Mouse (Mus musculus) heart, embryonic 14.5 days (tissue): Measurements from ENCODE around the gene 6030458C11Rik. TPM values are rescaled to one million over a fixed set of nuclear protein-coding genes. Genes with fewer than 3 reads are reported as not detected.
A peak's percentile ranks its signal among the peaks of the same experiment; 100 is the strongest.

Source experiments
- ATAC-seq: fragments of 200-750 bp; cut with Nextera tagmentation; 2 replicates; pipeline ENCODE4 v1.8.0; 2017; ENCODE audit warnings: low read depth, moderate TSS enrichment; ENCODE audit not compliant: insufficient number of reproducible peaks, insufficient read depth, low FRiP score
- H3K27ac ChIP-seq, 2 experiments: fragments of 200-500 bp in 1 of 2; fragments of 300-500 bp in 1 of 2; sonication (generic) in 1 of 2; replicated peaks in 1 of 2; 2 replicates each; pipeline ENCODE4 v1.5.1; 2012 to 2014; ENCODE audit warnings: low read depth in 2 of 2, low read length in 2 of 2, control low read depth in 1 of 2, mild to moderate bottlenecking in 1 of 2, mixed read lengths in 1 of 2; ENCODE audit not compliant: control insufficient read depth in 1 of 2, insufficient read depth in 1 of 2
- H3K27me3 ChIP-seq: fragments of 300-500 bp; sonication (generic); 2 replicates; pipeline ENCODE4 v1.6.1; 2014; ENCODE audit warnings: mild to moderate bottlenecking, low read length, control low read depth; ENCODE audit not compliant: control insufficient read depth, insufficient read depth
- H3K36me3 ChIP-seq: fragments of 300-500 bp; sonication (generic); 2 replicates; pipeline ENCODE4 v1.6.1; 2014; ENCODE audit warnings: mild to moderate bottlenecking, control low read depth, low read length, mixed read lengths; ENCODE audit not compliant: control insufficient read depth, insufficient read depth
- H3K4me1 ChIP-seq, 2 experiments: fragments of 200-500 bp in 1 of 2; fragments of 300-500 bp in 1 of 2; sonication (generic) in 1 of 2; 2 replicates each; pipeline ENCODE4 v1.6.1; 2012 to 2014; ENCODE audit warnings: low read length in 2 of 2, control low read depth in 1 of 2, mixed read lengths in 1 of 2; ENCODE audit not compliant: control insufficient read depth in 2 of 2, insufficient read depth in 2 of 2
- H3K4me2 ChIP-seq: fragments of 300-500 bp; sonication (generic); 2 replicates; pipeline ENCODE4 v1.6.1; 2014; ENCODE audit warnings: mild to moderate bottlenecking, low read length
- H3K4me3 ChIP-seq, 2 experiments: fragments of 200-500 bp in 1 of 2; fragments of 300-500 bp in 1 of 2; sonication (generic) in 1 of 2; 2 replicates each; pipeline ENCODE4 v1.5.1; 2012 to 2014; ENCODE audit warnings: low read length in 2 of 2, mild to moderate bottlenecking in 2 of 2, control low read depth in 1 of 2, low read depth in 1 of 2, moderate library complexity in 1 of 2; ENCODE audit not compliant: control insufficient read depth in 1 of 2, insufficient read depth in 1 of 2
- H3K9ac ChIP-seq: fragments of 300-500 bp; sonication (generic); 2 replicates; pipeline ENCODE4 v1.6.1; 2014; ENCODE audit warnings: mild to moderate bottlenecking, low read length
- H3K9me3 ChIP-seq: fragments of 300-500 bp; sonication (generic); 2 replicates; pipeline ENCODE4 v1.6.1; 2016; ENCODE audit warnings: low read length, control low read depth; ENCODE audit not compliant: control insufficient read depth
- WGBS: fragments of 180-500 bp; shearing (Covaris S2); extraction: QIAGEN DNeasy Blood & Tissue Kit; methylation state at CpG from one replicate; pipeline ENCODE4 v1.1.7; 2014; 5-methylcytosine and 5-hydroxymethylcytosine counted together
- polyA plus RNA-seq: library from polyadenylated mRNA; unstranded; fragments of >200 nt; fragmentation: Nextera tagmentation; extraction: Ambion mirVana; gene quantifications from 2 replicates; pipeline ENCODE4 v1.2.1, GENCODE M21; 2014

The 6030458C11Rik gene
- polyA plus RNA-seq, 1 experiment from 2014 or later: 25.0 TPM

DNA sequence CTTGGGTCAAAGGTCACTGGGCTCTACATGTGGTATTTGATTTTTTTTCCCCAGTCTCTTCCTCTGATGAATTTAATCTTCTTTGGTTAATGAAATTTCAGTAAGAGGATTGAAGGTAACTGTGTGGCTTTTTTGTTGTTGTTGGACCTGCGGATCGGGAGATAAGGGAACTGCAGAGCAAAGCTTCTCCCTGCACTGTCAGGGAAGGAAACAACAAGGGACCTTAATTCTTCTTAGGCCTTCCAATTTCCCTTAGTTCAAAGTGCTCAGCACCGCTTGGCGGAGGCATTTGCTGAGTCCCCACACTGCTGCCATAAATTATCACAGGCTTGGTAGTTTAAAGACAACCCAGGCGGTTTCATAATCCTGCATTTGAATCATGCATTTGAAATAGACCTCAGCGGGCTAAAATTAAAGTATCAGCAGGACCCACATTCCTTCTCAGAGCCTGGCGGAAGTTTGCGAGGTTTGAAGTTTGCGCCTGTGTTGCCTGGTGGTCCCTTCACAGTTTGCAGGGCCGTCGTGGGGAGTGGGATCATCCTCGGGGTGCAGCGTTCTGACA lies 28.5 kb downstream of the 6030458C11Rik start:
- no peak overlapping the region for H3K4me3 ChIP-seq
- no peak overlapping the region for H3K4me2 ChIP-seq
- no peaks in the 10 kb centered on the region for H3K9me3 ChIP-seq
- peaks cover 2 to 5% of the 10 kb centered on the region in 2 experiments; a peak in 2 of 4 replicates for H3K4me1 ChIP-seq
- no peak overlapping the region for H3K9ac ChIP-seq
- no peaks in the 10 kb centered on the region for H3K36me3 ChIP-seq
- H3K27ac ChIP-seq: no peak overlapping the region
- WGBS: 38% methylated on average over 13 of the region's 13 CpGs
- no peak for ATAC-seq
- H3K27me3 ChIP-seq: no peaks in the 10 kb centered on the region

DNA sequence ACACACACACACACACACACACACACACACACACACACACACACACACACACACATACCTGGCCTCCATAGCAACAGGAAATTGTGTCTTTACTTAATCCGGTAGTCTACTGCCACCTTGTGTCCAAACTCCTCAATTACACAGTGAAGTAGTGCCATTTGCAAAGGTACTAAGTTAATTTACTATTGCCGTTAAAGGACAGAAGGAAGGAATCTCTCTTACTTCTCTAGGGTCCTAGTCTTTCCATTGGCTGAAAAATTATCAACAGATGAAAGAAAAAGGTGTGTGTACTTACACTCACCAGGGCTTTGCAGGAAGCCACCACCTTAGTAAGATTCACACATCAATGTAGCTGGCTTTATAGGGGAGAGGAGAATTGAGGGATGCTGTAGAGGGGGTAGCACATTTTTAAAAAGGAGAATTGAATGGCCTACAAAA lies 29.0 kb downstream of the 6030458C11Rik start:
- Histone ChIP-seq H3K9me3 (no peaks in the 10 kb centered on the region; the same call in 1 of the 2 replicates), H3K4me1 (peaks cover 2 to 5% of the 10 kb centered on the region in 2 experiments; a peak in 2 of 4 replicates), H3K9ac (no peak overlapping the region), H3K27ac (no peak overlapping the region), H3K4me3 (no peak overlapping the region), H3K4me2 (no peak overlapping the region), H3K27me3 (no peaks in the 10 kb centered on the region), H3K36me3 (no peaks in the 10 kb centered on the region)
- WGBS: 1% methylated on average over 2 of the region's 2 CpGs
- ATAC-seq: no peak

DNA sequence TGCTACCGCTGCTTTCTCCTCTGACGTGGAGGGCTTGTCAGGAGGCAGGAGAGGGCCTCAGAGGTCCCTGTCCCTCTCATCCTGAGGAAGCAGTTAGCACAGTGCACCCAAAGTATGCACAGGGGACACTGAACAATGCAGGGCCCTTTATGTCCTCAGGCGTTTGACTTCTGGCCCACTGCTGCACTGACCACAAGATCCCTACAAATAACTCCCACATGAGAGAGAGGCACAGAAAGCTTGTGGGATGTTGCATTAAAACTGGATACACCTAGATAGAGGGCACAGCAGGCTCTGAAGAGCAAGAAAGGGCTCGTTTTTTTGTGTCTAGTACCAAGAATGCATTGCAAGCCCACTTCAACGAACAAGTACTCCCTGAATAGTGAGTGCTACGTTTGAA lies 30.1 kb downstream of the 6030458C11Rik start:
- no peaks in the 10 kb centered on the region; the same call in 1 of the 2 replicates for H3K9me3 ChIP-seq
- H3K27ac ChIP-seq: no peak overlapping the region
- ATAC-seq: no peak
- no peak overlapping the region for H3K9ac ChIP-seq
- H3K36me3 ChIP-seq: no peaks in the 10 kb centered on the region
- 82% methylated on average over 6 of the region's 6 CpGs for WGBS
- peaks cover 3 to 5% of the 10 kb centered on the region in 2 experiments; a peak in 3 of 4 replicates for H3K4me1 ChIP-seq
- no peak overlapping the region for H3K4me2 ChIP-seq
- H3K27me3 ChIP-seq: no peaks in the 10 kb centered on the region
- no peak overlapping the region for H3K4me3 ChIP-seq

DNA sequence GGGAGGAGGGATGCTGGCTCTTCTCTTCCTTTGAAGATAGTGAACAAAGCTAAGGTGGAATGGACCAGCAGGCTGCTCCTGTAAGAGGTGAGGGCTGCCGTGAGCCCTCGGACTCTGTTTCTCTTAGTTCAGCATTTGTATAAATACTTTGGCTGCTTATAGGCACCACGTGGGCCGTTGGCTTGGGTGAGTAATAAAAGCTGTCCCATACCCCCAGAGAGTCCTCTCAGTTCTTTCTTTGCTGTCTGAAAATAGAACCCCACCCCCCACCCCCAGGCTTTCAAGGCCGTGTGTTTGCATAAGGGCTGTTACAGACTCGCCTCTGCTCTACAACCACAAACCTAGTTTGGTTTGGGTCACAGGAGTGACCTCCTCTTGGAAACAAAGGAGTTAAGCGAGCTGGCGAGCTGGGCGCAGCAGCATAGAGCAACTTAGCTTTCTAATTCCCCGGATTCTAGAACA lies 35.0 kb downstream of the 6030458C11Rik start:
- no peak for ATAC-seq
- Histone ChIP-seq H3K27me3 (no peaks in the 10 kb centered on the region), H3K9ac (no peak overlapping the region; the same call in 1 of the 2 replicates), H3K4me2 (0 out of 2 replicates have a peak overlapping the region, but pooled peaks have one; percentile 16), H3K4me3 (no peak overlapping the region), H3K9me3 (no peaks in the 10 kb centered on the region; the same call in 1 of the 2 replicates), H3K27ac (peak overlapping the region in 1 of 2 experiments; percentile 34; a peak in 1 of 4 replicates), H3K36me3 (no peaks in the 10 kb centered on the region), H3K4me1 (peaks cover 3 to 7% of the 10 kb centered on the region in 2 experiments; a peak in 3 of 4 replicates)
- 32% methylated on average over 10 of the region's 10 CpGs for WGBS

DNA sequence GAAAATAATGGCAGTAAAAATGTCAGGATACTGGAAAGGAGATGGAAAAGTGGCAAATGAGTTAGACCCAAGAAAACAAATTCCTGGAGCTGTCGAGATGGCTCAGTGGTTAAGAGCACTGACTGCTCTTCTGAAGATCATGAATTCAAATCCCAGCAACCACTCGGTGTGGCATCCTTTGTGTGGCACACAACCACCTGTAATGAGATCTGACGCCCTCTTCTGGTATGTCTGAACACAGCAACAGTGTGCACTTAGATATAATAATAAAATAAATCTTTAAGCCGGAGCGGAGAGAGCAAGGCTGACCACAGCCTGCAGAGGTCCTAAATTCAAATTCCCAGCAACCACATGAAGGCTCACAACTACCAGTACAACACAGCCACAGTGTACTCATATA lies 35.9 kb downstream of the 6030458C11Rik start:
- H3K9me3 ChIP-seq: no peaks in the 10 kb centered on the region; the same call in 1 of the 2 replicates
- no peak overlapping the region for H3K4me2 ChIP-seq

DNA sequence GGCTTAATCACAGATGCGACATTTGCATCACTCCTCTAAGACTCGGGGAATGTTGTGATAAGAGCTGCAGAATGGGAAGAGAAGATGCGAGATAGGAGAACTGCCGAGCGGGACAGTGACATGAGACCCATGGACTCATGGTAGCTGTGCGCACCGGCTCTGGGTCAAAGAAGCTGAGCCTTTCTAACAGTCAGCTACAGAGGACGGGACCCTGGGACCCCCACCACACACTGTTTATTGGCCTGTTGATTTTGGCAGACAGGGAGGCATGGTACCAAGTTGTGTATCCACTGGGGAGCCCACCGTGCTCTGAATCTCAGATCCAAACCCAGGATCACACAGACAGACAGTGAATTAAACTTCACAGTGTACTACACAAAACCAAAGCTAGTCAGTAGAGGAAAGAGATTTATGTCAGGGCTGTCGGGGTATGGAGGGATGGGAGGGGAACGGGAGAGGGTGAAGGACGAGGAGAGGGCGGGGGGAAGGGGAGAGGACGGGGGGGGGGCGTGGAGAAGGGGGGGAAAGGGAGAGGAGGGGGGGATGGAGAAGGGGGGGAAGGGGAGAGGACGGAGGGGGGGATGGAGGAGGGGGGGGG lies 42.6 kb downstream of the 6030458C11Rik start:
- Histone ChIP-seq H3K36me3 (no peaks in the 10 kb centered on the region), H3K9ac (no peak overlapping the region), H3K27me3 (no peaks in the 10 kb centered on the region), H3K4me1 (0 out of 4 replicates have a peak, but pooled peaks cover 0 to 2% of the 10 kb centered on the region in 2 experiments), H3K27ac (no peak overlapping the region), H3K4me2 (no peak overlapping the region), H3K9me3 (no peaks in the 10 kb centered on the region), H3K4me3 (no peak overlapping the region)
- 55% methylated on average over 15 of the region's 16 CpGs for WGBS
- no peak for ATAC-seq

More for the DNA sequence above, 35.9 kb downstream of the 6030458C11Rik start:
- H3K36me3 ChIP-seq: no peaks in the 10 kb centered on the region
- H3K9ac ChIP-seq: no peak overlapping the region
- H3K27me3 ChIP-seq: no peaks in the 10 kb centered on the region
- no peak overlapping the region for H3K4me3 ChIP-seq
- 79% methylated on average over 5 of the region's 5 CpGs for WGBS
- ATAC-seq: no peak
- no peak overlapping the region for H3K27ac ChIP-seq
- H3K4me1 ChIP-seq: peaks cover 3 to 7% of the 10 kb centered on the region in 2 experiments; a peak in 3 of 4 replicates

DNA sequence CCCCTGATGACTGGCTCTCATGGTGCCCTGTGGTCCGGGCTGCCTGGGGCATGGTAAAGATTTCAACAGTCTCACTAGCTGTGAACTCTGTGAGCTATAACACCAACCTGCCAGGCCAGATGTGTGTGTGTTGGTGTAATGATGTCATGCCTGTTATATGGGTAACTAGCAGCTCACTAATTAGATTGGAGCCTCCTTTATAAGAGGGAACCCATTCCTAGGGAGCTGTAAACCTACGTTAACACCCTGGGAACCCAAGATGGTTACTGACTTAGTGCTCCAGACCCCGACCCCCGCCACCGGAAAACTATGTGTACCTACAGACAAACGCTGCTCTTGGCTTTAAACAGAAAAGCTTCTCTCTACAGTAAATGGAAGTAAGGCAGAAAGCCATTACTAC lies 43.2 kb downstream of the 6030458C11Rik start:
- H3K27ac ChIP-seq: no peak overlapping the region
- no peak overlapping the region for H3K4me3 ChIP-seq
- no peak for ATAC-seq
- 81% methylated on average over 6 of the region's 6 CpGs for WGBS
- 0 out of 4 replicates have a peak, but pooled peaks cover 0 to 2% of the 10 kb centered on the region in 2 experiments for H3K4me1 ChIP-seq
- H3K36me3 ChIP-seq: no peaks in the 10 kb centered on the region
- no peak overlapping the region for H3K9ac ChIP-seq
- 0 out of 2 replicates have a peak, but pooled peaks cover 5% of the 10 kb centered on the region for H3K9me3 ChIP-seq
- no peak overlapping the region for H3K4me2 ChIP-seq
- no peaks in the 10 kb centered on the region for H3K27me3 ChIP-seq
